Mouse (Mus musculus) testis, postnatal 10 days (tissue): ENCODE results near the gene Gm21970.

Source experiments
- DNase-seq: peaks from one replicate; pipeline ENCODE4 v3.0.0; 2021; ENCODE audit warnings: low spot score

The Gm21970 gene

DNA sequence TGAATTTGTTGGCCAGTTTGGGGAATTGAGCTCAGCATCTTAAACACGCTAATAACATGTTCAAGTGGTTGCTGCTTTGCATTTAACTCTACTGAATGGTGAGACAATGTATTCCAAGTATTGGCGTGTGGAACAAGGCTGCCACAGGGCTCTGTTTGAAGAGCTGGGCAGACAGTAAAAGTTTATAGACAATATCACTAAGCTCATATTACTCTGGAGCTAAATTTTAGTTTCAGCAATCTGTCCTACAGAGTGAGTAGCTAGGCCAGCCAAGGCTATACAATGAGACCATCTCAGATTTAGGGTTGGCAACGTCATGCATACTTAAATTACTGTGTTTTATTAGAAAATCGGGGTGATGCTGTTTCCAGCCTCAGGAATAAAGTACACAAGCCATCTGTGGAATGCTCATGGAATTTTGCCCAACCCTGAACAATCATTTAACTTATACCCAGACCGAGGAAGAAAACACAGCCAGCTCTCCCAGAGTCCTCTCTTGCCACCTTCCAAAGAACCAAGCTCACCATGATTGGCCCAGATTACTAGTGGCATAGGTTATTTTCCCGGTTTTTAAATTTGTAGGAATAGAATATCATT, 10.1 kb downstream of the Gm21970 start:
- no peak for DNase-seq

DNA sequence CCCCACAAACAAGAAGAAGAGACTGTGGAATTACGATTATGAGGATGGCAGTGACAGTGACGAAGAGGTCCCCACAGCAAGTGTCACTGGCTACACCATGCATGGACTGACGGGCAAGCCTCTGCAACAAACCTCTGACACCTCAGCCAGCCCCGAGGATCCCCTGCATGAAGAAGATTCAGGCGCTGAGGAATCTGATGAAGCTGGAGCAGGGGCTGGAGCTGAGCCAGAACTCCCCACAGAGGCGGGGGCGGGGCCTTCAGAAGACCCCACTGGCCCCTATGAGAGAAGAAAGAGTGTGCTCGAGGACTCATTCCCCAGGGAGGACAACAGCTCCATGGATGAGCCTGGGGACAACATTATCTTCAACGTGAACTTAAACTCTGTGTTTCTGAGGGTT, 12.3 kb downstream of the Gm21970 start:
- peak; percentile 58 for DNase-seq

DNA sequence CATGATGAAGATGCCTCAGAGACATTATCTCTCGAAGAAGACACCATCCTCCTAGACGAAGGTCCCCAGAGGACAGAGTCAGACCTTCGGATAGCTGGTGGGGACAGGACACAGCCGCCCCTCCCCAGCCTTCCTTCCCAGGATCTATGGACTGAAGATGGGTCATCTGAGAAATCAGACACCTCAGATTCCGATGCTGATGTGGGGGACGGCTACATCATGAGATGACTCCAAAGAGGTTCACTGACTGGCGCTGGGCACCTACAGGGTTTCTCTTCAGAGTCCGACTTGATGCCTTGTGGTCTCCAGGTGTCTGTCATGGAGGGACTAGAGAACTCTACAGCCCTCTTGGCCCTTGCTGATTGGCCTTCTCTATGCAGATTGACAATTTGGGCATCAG, 12.7 kb downstream of the Gm21970 start:
- DNase-seq, result no peak

GRCm38 (mm10) chr16:91404828-91405577, 13.5 kb downstream of the Gm21970 start:
- no peak for DNase-seq

DNA sequence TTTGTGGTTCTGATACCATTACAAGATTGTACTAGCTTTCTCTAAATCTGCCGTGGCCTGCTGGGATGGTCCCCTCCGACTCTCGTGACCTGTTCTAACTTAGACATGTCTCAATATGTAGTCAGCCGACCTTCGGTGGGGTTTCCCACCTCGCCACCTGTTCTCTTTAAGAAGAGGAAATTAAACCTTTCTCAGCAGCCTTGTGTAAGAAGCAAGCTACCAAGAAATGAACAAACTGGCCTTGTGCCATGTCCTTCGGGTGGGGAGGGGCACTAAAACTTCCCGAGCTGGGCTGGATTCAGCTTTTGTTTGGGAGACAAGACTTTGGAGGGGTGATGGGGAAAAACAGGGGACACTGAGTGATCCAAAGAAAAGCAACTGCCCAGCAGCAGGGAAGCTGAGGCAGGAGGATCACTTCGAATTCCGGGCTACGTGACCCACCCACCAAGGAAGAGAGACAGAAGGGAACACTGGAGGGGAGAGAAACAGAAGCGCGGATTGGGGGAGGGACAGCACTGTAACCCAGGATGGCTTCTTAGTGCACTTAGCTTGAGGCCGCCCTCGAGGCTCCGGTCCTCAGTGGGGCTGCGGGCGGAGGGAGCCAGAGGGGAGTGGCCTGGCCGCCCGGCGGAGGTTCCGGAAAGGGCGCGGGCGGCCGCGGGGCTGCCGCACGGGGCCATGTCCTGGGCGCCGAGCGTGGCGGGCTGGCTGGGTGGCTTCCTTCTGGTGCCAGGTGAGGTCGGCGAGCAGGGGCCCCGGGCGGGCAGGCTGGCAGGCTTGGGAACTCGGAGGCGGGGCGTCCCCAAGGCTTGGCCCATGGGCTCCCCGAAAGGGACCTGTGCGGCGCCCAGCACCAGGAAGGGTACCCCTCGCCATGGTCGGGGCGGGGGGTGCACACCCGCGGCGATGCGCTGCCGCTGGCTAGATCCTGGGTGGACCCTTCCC, 14.4 kb downstream of the Gm21970 start, which contains the start of gene Il10rb:
Il10rb (plus strand) TSS at position 525 of the 945 bp plus-strand sequence.
- DNase-seq, result peak; percentile 81

GRCm38 (mm10) chr16:91406585-91407220, 15.2 kb downstream of the Gm21970 start:
- no peak for DNase-seq

DNA sequence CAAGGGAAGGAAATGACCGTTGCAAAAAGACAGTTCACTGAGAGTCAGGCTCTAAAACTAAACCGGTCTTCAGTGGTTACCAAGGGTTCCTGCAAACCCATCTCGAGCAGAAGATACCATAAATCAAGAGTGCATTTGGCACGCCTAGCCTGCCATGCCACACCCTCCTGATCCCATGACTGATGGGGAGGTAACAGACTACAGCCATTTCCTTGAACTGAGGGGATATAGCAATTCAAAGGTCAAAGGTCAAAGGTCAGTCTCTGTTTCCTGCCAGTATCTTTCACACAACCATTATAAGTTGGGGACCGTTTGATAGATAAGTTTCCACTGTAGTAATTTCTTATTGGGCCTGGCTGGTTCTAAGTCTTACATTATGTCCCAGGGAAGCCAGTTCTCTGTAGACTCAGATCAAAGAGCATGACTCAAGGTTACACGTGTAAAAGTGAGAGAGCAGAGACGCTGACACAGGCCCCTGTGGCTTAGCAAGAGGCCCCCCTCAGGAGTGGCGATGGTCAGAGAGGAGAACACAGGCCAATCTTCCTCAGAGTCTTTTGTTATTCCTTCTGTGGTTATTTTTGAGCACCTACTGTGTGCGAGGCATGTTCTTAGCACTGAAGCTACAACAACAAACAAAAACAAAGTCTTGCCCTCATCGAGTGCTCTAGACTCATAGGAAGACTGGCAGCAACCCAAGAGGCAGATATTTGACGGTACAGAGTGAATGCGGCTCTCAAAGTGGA, 21.8 kb downstream of the Gm21970 start:
- no peak for DNase-seq

DNA sequence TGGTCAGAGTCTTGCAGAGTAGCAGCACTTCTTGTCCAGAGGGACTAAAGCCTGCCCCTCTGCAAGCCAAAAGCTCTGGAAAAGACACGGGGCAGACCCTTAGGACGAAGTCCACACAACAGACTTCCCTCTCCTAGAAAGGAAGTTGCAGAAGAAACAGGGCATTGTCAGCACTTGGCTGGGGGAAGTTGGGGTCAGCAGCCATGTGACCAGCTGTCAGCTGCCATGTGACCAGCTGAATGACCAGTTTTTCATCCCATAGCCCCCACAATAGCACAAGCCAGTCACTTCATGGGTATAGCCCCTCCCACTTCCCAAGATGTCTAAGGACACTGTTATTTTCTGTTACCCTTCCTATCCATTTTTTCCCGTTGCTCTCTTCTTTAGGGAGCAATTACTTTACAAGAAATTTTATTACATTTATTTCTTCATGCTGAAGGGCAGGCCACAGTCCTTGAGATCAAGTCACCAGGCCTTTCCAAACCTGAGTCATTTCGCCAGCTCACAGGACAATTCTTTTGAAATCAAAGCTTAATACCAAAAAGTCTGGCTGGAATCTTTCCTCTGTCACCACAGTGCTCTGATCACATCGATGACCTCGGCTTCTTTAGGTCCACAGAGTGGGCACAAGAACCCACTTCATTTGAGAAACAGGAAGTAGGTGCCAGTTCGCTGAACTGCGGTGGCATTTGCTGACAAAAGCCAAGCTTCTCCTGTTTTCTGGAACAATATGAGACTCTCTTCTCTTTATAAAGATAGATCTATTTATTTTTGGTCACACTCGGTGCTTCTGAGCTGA, 24.1 kb downstream of the Gm21970 start:
- no peak for DNase-seq

DNA sequence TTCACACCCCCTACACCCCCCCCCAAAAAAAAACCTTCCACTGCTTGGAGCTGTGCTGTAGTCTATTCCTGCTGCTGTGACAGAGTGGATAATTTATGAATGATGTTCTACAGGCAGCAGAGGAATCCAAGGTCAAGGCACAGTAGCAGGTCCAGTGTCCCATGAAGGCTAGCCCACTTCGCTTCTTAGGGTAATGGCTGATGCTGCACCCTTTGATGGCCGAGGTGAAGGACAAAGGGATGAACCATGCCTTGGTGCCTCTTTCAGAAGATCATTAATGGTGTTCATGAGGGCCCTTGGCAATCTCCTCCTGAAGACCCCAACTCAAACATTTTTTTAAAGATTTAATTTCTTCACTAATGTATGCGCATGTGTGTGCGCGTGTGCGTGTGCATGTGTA, 24.8 kb downstream of the Gm21970 start:
- no peak for DNase-seq

GRCm38 (mm10) chr16:91416938-91417337, 25.4 kb downstream of the Gm21970 start:
- DNase-seq, result no peak

GRCm38 (mm10) chr16:91418531-91418930, 27.0 kb downstream of the Gm21970 start:
- DNase-seq, result no peak

GRCm38 (mm10) chr16:91425816-91426215, 34.3 kb downstream of the Gm21970 start:
- no peak for DNase-seq

DNA sequence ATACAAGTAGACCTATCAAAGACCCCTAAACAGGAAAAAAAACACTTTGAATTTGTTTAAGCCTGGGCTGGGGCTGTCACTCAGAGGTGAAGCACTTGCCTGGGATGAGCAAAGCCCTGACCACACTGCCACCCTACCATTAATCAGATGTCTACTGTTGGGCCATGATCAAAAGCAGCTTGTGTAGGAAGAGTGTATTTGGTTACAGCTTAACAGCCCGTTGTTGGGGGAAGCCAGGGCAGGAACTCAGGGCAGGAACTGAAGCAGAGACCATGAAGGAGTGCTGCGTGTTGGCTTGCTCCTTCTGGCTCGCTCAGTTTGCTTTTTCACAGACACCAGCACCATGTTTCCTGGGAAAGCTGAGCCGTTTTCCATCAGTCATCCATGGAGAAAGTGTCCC, 35.1 kb downstream of the Gm21970 start:
- no peak for DNase-seq

- no peak for DNase-seq
These were observed 35.9 kb downstream of the Gm21970 start for GRCm38 (mm10) chr16:91427461-91427860.

GRCm38 (mm10) chr16:91428259-91428865, 36.8 kb downstream of the Gm21970 start:
- DNase-seq, result no peak

GRCm38 (mm10) chr16:91432720-91433328, 41.3 kb downstream of the Gm21970 start:
- no peak for DNase-seq

GRCm38 (mm10) chr16:91433329-91433933, 41.9 kb downstream of the Gm21970 start:
- DNase-seq, result no peak

DNA sequence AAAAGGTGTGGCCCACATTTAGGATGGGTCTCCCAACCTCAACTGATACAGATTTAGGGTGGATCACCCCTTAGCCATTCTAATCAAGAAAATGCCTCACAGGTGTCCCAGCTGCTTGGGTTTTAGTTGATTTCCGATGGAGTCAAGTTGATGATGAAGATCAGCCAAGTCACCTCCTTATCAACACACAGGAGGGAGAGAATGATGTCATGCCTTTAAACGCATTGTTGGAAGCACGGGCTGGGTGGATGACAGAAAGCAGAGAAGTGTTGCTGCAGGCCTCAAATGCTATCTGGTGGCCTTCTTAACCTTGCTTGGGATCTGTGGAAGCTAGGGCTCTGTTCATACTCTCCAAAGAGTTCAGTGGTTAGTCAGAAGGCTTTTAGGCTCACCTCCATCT, 42.6 kb downstream of the Gm21970 start:
- no peak for DNase-seq

DNA sequence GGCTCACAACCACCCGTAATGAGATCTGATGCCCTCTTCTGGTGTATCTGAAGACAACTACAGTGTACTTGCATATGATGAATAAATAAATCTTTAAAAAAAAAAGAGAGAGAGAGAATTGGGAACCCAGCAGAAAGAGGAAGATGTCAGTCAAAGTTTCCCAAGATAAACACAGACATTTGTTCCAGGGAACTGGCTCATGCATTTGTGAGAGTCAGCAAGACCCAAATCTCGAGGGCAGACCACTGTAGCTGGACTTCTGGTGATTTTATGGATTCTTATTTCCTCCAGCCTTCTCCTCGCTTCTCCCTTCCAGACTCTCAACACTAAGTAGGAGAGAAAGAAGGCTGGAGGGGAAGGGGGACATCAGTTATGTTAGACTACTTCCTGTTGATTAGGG, 46.6 kb downstream of the Gm21970 start:
- DNase-seq, result no peak
